Mouse (Mus musculus): ENCODE measurements at regions not wholly inside any gene's neighbourhood (a gene's known extent, or its start where the extent isn't known, plus 50 kb on each side); places are given as distances from the start of the nearest gene placed in this dataset.

GRCm38 (mm10) chr14:102736656-102737055 lies 245.8 kb downstream of the Kctd12 start:
- no peak for TF ChIP-seq CTCF (IDR thresholded peaks at IDR 0.05; ENCODE audit: borderline replicate concordance, insufficient read depth, low read depth, low read length)
- TF ChIP-seq POLR2A (IDR thresholded peaks at IDR 0.05; ENCODE audit: borderline replicate concordance, insufficient read depth, low read length) = no peak

Data from cerebellum, adult 2 months (tissue).